Mouse (Mus musculus) neural tube, embryonic 14.5 days (tissue): ENCODE results near the gene Elmo2. TPM values are rescaled to one million over a fixed set of nuclear protein-coding genes. Genes with fewer than 3 reads are reported as not detected.

Experiments
- ATAC-seq: fragments of 200-750 bp; cut with Nextera tagmentation; 2 replicates; pipeline ENCODE4 v1.8.0; 2017; ENCODE audit warnings: low read depth, mild to moderate bottlenecking, moderate TSS enrichment, moderate library complexity
- H3K27ac ChIP-seq: fragments of 300-500 bp; sonication (generic); 2 replicates; pipeline ENCODE4 v1.5.1; 2014; ENCODE audit warnings: low read depth, mild to moderate bottlenecking, control low read depth, low read length, moderate library complexity, mixed read lengths
- H3K27me3 ChIP-seq: fragments of 300-500 bp; sonication (generic); 2 replicates; pipeline ENCODE4 v1.6.1; 2014; ENCODE audit warnings: low read length; ENCODE audit not compliant: control insufficient read depth, insufficient read depth
- H3K36me3 ChIP-seq: fragments of 300-500 bp; sonication (generic); 2 replicates; pipeline ENCODE4 v1.6.1; 2014; ENCODE audit warnings: low read length, mixed read lengths; ENCODE audit not compliant: control insufficient read depth, insufficient read depth
- H3K4me1 ChIP-seq: fragments of 300-500 bp; sonication (generic); 2 replicates; pipeline ENCODE4 v1.6.1; 2014; ENCODE audit warnings: low read length; ENCODE audit not compliant: control insufficient read depth, insufficient read depth
- H3K4me2 ChIP-seq: fragments of 300-500 bp; sonication (generic); 2 replicates; pipeline ENCODE4 v1.6.1; 2014; ENCODE audit warnings: mild to moderate bottlenecking, low read depth, low read length, control low read depth
- H3K4me3 ChIP-seq: fragments of 300-500 bp; sonication (generic); 2 replicates; pipeline ENCODE4 v1.5.1; 2014; ENCODE audit warnings: low read depth, low read length, control low read depth, mixed read lengths
- H3K9ac ChIP-seq: fragments of 300-500 bp; sonication (generic); replicated peaks from 2 replicates; pipeline ENCODE4 v1.6.1; 2014; ENCODE audit warnings: low read depth, mild to moderate bottlenecking, control low read depth, low read length, mixed read lengths
- H3K9me3 ChIP-seq: fragments of 300-500 bp; sonication (generic); 2 replicates; pipeline ENCODE4 v1.6.1; 2016; ENCODE audit warnings: low read length; ENCODE audit not compliant: control insufficient read depth
- WGBS: fragments of 180-500 bp; shearing (Covaris S2); extraction: QIAGEN DNeasy Blood & Tissue Kit; methylation state at CpG from one replicate; pipeline ENCODE4 v1.1.7; 2014; 5-methylcytosine and 5-hydroxymethylcytosine counted together
- polyA plus RNA-seq: library from polyadenylated mRNA; unstranded; fragments of >200 nt; fragmentation: Nextera tagmentation; extraction: Ambion mirVana; gene quantifications from 2 replicates; pipeline ENCODE4 v1.2.1, GENCODE M21; 2014

Gene Elmo2
- polyA plus RNA-seq, 1 experiment from 2014 or later, result 98.8 TPM

GRCm38 (mm10) chr2:165320531-165321150 is 5.6 kb downstream of the Elmo2 start:
- Histone ChIP-seq H3K4me1 (peaks cover 49% of the 10 kb centered on the region), H3K27ac (0 out of 2 replicates have a peak overlapping the region, but pooled peaks have one; percentile 4), H3K9me3 (no peaks in the 10 kb centered on the region), H3K4me2 (no peak overlapping the region), H3K4me3 (no peak overlapping the region), H3K27me3 (no peaks in the 10 kb centered on the region), H3K36me3 (peaks cover 2% of the 10 kb centered on the region; the same call in 1 of the 2 replicates), H3K9ac (no peak overlapping the region)
- WGBS, result 68% methylated on average over 12 of the region's 12 CpGs
- ATAC-seq, result no peak

DNA sequence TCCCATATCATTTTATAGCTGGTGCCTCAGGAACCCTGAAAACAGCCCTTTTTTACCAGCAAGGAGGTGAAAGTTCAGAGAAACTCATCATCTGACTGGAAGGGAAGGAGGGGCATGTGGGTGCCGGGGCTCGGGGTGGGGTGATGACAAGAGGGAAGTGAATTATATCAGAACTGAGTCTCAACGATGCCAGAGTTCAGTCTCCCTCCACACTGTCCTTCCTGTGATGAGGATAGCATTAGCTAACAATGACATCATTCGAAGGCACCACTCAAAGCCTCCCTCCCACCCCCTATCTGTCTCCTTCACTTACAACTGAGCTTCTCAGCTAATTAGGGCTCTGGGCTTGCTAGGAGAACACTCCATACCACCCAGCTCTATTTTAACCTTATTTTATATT is 6.8 kb downstream of the Elmo2 start:
- H3K4me2 ChIP-seq, result no peak overlapping the region
- no peak overlapping the region for H3K4me3 ChIP-seq
- peaks cover 37% of the 10 kb centered on the region for H3K4me1 ChIP-seq
- peaks cover 13% of the 10 kb centered on the region for H3K36me3 ChIP-seq
- 68% methylated on average over 4 of the region's 4 CpGs for WGBS
- no peaks in the 10 kb centered on the region; the same call in 1 of the 2 replicates for H3K27me3 ChIP-seq
- ATAC-seq, result no peak
- no peak overlapping the region for H3K9ac ChIP-seq
- H3K27ac ChIP-seq, result no peak overlapping the region
- H3K9me3 ChIP-seq, result no peaks in the 10 kb centered on the region

DNA sequence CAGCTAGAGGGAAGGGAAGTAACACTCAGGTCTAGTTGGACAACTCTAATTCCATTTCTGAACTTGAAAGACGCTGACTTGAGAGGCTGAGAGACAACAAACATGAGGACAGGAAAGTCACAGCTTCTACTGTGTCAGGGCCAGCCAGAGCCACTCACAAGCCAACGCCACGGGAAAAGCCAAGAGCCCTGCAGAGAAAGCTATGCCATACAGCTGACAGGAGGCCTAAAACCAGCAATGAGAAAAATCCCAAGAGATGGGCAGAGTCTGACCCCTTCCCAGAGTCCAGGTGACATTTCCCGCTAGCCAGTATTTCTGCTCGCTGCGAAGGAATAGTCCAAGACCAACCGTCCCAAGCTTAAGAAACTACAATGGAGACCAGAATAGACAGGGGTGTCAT is 7.3 kb downstream of the Elmo2 start:
- no peak overlapping the region for H3K4me2 ChIP-seq
- H3K4me3 ChIP-seq, result no peak overlapping the region
- ATAC-seq, result no peak
- no peaks in the 10 kb centered on the region; the same call in 1 of the 2 replicates for H3K27me3 ChIP-seq
- H3K36me3 ChIP-seq, result peaks cover 19% of the 10 kb centered on the region
- no peak overlapping the region for H3K9ac ChIP-seq
- H3K27ac ChIP-seq, result no peak overlapping the region
- no peaks in the 10 kb centered on the region for H3K9me3 ChIP-seq
- WGBS, result 85% methylated on average over 7 of the region's 7 CpGs
- H3K4me1 ChIP-seq, result peaks cover 32% of the 10 kb centered on the region

- H3K4me3 ChIP-seq, result no peak overlapping the region
- H3K4me2 ChIP-seq, result peak overlapping the region; percentile 23; the same call in 1 of the 2 replicates
- ATAC-seq, result no peak
- H3K4me1 ChIP-seq, result peaks cover 26% of the 10 kb centered on the region
- H3K9me3 ChIP-seq, result no peaks in the 10 kb centered on the region
- 47% methylated on average over 16 of the region's 16 CpGs for WGBS
- H3K27ac ChIP-seq, result peak overlapping the region; percentile 94
- 0 out of 2 replicates have a peak overlapping the region, but pooled peaks have one; percentile 17 for H3K9ac ChIP-seq
- no peaks in the 10 kb centered on the region; the same call in 1 of the 2 replicates for H3K27me3 ChIP-seq
- H3K36me3 ChIP-seq, result peaks cover 24% of the 10 kb centered on the region
Observed at GRCm38 (mm10) chr2:165317621-165318263, 8.5 kb downstream of the Elmo2 start.

DNA sequence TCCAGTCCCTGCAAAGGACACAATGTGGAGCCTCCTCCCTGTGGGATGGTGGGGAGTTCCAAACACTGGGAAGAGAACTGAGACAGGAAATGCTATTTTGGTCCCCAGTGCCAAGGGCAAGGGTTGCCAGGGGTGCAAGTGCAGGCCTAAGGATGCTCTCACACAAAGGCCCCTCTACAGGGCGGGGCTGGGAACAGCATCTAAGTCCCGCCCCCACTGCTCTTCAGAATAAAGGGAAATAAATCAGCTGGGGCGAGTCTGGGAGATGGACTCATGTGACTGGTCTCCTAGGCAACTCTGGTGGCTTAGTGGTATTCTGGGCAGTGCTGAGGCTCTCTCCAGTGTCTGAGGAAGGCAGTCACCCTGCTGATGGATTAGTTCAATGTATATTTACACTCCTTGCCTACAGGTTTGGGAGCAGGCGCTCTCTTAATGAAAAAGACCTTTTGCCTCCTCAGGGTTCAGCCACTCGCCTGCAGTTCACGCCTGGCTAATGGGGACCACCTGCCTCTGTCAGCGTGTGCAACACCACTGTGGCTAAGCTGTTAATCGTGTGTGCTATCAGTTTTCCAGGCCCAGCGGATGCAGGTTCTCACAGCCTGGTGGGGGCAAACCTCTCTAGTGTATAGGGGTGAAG is 9.3 kb downstream of the Elmo2 start:
- H3K27me3 ChIP-seq, result no peaks in the 10 kb centered on the region; the same call in 1 of the 2 replicates
- H3K4me2 ChIP-seq, result peak overlapping the region; percentile 24
- H3K27ac ChIP-seq, result peak overlapping the region; percentile 94
- H3K4me3 ChIP-seq, result no peak overlapping the region
- no peaks in the 10 kb centered on the region for H3K9me3 ChIP-seq
- H3K36me3 ChIP-seq, result peaks cover 28% of the 10 kb centered on the region
- ATAC-seq, result peak; percentile 92
- peaks cover 26% of the 10 kb centered on the region for H3K4me1 ChIP-seq
- WGBS, result 4% methylated on average over 9 of the region's 9 CpGs
- H3K9ac ChIP-seq, result peak overlapping the region; percentile 41

DNA sequence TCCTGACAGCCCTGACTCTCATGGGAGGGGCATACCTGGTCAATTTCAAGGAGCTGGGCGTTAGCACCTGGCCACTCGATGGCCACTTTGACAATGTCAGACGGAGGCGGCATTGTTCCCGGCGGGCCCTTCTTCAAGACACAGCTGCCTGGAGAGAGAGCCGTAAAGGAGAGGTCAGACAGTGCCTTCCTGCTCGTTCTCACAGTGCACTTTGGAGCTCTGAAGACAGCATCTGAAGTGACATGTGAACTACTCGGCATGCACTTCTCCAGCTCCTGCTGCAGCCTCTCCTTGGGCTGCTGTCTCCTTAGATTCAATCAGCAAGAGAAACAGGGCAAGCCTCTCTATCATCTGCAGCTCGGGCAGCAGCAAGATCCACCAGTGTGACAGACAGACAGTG is 10.1 kb downstream of the Elmo2 start:
- Histone ChIP-seq H3K9ac (peak overlapping the region; percentile 41), H3K4me1 (peaks cover 26% of the 10 kb centered on the region), H3K36me3 (peaks cover 28% of the 10 kb centered on the region), H3K27me3 (no peaks in the 10 kb centered on the region; the same call in 1 of the 2 replicates), H3K4me3 (no peak overlapping the region), H3K9me3 (no peaks in the 10 kb centered on the region), H3K4me2 (peak overlapping the region; percentile 24; the same call in 1 of the 2 replicates), H3K27ac (peak overlapping the region; percentile 94)
- ATAC-seq, result no peak
- 28% methylated on average over 10 of the region's 10 CpGs for WGBS

DNA sequence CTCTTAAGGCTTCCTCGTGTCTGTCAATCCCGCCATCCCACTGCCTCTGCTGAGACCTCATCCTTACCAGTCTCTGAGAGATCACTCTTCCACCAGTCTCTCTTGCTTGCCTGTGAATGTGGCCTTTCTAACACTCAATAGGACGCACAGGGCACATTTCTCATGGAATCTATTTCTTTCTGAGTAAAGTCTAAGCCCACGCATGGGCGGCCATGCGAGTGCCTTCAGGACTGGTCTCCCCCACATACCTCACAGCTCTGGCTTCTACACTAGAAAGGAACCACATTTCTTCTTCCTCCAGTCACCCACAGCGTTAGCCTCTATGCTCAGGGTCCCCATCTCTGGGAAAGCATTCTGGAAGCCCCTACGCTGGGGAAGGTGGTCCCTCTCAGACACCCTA is 12.1 kb downstream of the Elmo2 start:
- Histone ChIP-seq H3K27me3 (no peaks in the 10 kb centered on the region; the same call in 1 of the 2 replicates), H3K9me3 (no peaks in the 10 kb centered on the region), H3K4me3 (no peak overlapping the region), H3K4me1 (peaks cover 29% of the 10 kb centered on the region), H3K36me3 (peaks cover 31% of the 10 kb centered on the region), H3K9ac (no peak overlapping the region), H3K27ac (no peak overlapping the region), H3K4me2 (no peak overlapping the region)
- no peak for ATAC-seq
- 90% methylated on average over 8 of the region's 8 CpGs for WGBS

- no peaks in the 10 kb centered on the region; the same call in 1 of the 2 replicates for H3K27me3 ChIP-seq
- H3K27ac ChIP-seq, result no peak overlapping the region
- ATAC-seq, result no peak
- H3K9ac ChIP-seq, result no peak overlapping the region
- H3K9me3 ChIP-seq, result no peaks in the 10 kb centered on the region
- 69% methylated on average over 7 of the region's 7 CpGs for WGBS
- H3K4me2 ChIP-seq, result no peak overlapping the region
- H3K4me1 ChIP-seq, result peaks cover 19% of the 10 kb centered on the region
- no peak overlapping the region for H3K4me3 ChIP-seq
- peaks cover 38% of the 10 kb centered on the region for H3K36me3 ChIP-seq
Observed at GRCm38 (mm10) chr2:165312381-165312780, 13.9 kb downstream of the Elmo2 start.

GRCm38 (mm10) chr2:165311577-165311976 is 14.7 kb downstream of the Elmo2 start:
- ATAC-seq, result peak; percentile 37; the same call in 1 of the 2 replicates
- H3K9me3 ChIP-seq, result no peaks in the 10 kb centered on the region
- H3K4me3 ChIP-seq, result no peak overlapping the region
- H3K4me1 ChIP-seq, result peaks cover 11% of the 10 kb centered on the region
- 46% methylated on average over 12 of the region's 12 CpGs for WGBS
- no peak overlapping the region for H3K4me2 ChIP-seq
- peaks cover 40% of the 10 kb centered on the region for H3K36me3 ChIP-seq
- H3K9ac ChIP-seq, result no peak overlapping the region
- H3K27ac ChIP-seq, result no peak overlapping the region
- H3K27me3 ChIP-seq, result no peaks in the 10 kb centered on the region; the same call in 1 of the 2 replicates
